Mouse (Mus musculus) ES-Bruce4 (cell line): ENCODE results near the gene Gm6583. TPM values are rescaled to one million over a fixed set of nuclear protein-coding genes. Genes with fewer than 3 reads are reported as not detected.

Experiments
- H3K27ac ChIP-seq: 2 replicates; pipeline ENCODE4 v1.5.1; 2012; ENCODE audit warnings: low read length, inconsistent platforms; ENCODE audit not compliant: insufficient read depth
- H3K27me3 ChIP-seq: 2 replicates; pipeline ENCODE4 v1.6.1; 2012; ENCODE audit warnings: mild to moderate bottlenecking, low read length, inconsistent platforms; ENCODE audit not compliant: control insufficient read depth, poor library complexity, insufficient read depth, severe bottlenecking
- H3K36me3 ChIP-seq: 2 replicates; pipeline ENCODE4 v1.6.1; 2012; ENCODE audit warnings: inconsistent platforms, mild to moderate bottlenecking, low read length, moderate library complexity; ENCODE audit not compliant: control insufficient read depth, poor library complexity, insufficient read depth, severe bottlenecking
- H3K4me1 ChIP-seq: one replicate; pipeline ENCODE4 v1.8.1; 2011; ENCODE audit warnings: low read length; ENCODE audit not compliant: control insufficient read depth, insufficient read depth
- H3K4me3 ChIP-seq: 2 replicates; pipeline ENCODE4 v1.5.1; 2011; ENCODE audit warnings: low read depth, mild to moderate bottlenecking, low read length
- H3K9ac ChIP-seq: 2 replicates; pipeline ENCODE4 v1.6.1; 2012; ENCODE audit warnings: low read depth, mild to moderate bottlenecking, inconsistent platforms; ENCODE audit not compliant: poor library complexity, severe bottlenecking
- H3K9me3 ChIP-seq: replicated peaks from 2 replicates; pipeline ENCODE4 v1.6.1; 2012; ENCODE audit warnings: mild to moderate bottlenecking, low read length, inconsistent platforms; ENCODE audit not compliant: control insufficient read depth, poor library complexity, insufficient read depth, severe bottlenecking
- CTCF ChIP-seq: IDR thresholded peaks from one replicate; pipeline ENCODE4 v1.8.1; 2011; ENCODE audit warnings: low read depth, low read length
- EP300 ChIP-seq: IDR thresholded peaks from 2 replicates; pipeline ENCODE4 v1.6.1; 2011; ENCODE audit warnings: low read depth, low read length; ENCODE audit not compliant: insufficient read depth
- POLR2A ChIP-seq: IDR thresholded peaks from one replicate; pipeline ENCODE4 v1.8.1; 2011; ENCODE audit warnings: low read length; ENCODE audit not compliant: insufficient read depth
- polyA plus RNA-seq: library from polyadenylated mRNA; stranded (reverse); fragments of >200 nt; gene quantifications from 2 replicates; pipeline ENCODE4 v1.2.4, GENCODE M21; 2011; ENCODE audit warnings: low read depth; ENCODE audit not compliant: missing spikeins, insufficient read depth, insufficient read length

Gm6583 gene
- polyA plus RNA-seq, 1 experiment: not detected

DNA sequence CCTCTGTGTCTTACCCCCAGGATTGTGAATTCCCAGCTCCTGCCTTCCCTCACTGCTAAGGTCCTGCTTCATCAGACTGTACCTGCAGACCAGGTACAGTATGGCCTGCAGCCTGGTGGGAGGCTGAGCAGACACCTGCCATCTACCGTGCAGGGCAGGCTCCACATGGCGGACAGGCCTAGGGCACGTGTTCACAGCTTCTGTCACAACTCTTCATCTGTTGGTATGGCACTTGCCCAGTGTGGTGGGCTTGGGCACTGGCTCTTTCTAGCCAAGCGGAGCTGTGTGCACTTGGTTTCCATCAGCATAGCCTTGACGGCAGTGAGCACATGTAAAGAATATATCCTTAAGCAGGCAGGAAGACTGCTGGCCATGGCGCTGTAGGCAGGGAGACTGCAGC lies 11.0 kb upstream of the Gm6583 start:
- Histone ChIP-seq H3K4me3 (no peak overlapping the region), H3K4me1 (no peaks in the 10 kb centered on the region), H3K9me3 (no peaks in the 10 kb centered on the region), H3K27me3 (no peaks in the 10 kb centered on the region), H3K27ac (no peak overlapping the region), H3K9ac (no peak overlapping the region), H3K36me3 (no peaks in the 10 kb centered on the region)
- TF ChIP-seq CTCF (no peak), POLR2A (no peak), EP300 (no peak)

DNA sequence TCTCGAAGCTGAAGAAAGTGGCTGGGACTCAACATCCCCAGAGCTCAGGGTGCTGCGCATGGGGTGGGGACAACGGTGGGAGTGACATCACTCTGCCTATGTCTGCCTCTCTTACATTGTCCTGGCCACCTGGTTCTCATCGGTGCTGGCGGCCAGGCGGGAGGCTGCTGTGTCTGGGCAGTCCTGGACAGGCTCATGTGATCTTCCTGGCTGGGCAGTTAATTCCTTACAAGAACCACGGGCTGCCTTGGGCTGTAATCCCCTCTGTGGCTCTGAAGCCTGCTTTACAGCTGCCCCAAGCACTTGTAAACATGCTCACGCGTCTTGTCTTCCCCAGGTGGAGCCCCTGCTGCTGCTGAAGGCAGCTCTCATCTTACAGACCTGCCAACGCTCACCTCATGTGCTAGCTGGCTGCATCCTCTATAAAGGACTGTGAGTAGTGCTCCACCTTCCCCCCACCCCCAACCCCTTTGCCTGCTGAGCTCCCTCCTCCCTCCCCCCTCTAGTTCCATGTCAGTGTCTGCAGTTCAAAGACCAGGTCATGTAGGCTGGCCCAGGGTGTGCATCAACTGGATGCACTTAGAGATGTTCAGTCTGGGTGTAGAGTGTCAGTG lies 8.5 kb upstream of the Gm6583 start:
- H3K36me3 ChIP-seq: no peaks in the 10 kb centered on the region
- no peak for TF ChIP-seq POLR2A
- no peak overlapping the region for H3K9ac ChIP-seq
- H3K27ac ChIP-seq: no peak overlapping the region
- H3K9me3 ChIP-seq: no peaks in the 10 kb centered on the region
- H3K4me3 ChIP-seq: no peak overlapping the region
- H3K27me3 ChIP-seq: no peaks in the 10 kb centered on the region
- H3K4me1 ChIP-seq: no peaks in the 10 kb centered on the region

DNA sequence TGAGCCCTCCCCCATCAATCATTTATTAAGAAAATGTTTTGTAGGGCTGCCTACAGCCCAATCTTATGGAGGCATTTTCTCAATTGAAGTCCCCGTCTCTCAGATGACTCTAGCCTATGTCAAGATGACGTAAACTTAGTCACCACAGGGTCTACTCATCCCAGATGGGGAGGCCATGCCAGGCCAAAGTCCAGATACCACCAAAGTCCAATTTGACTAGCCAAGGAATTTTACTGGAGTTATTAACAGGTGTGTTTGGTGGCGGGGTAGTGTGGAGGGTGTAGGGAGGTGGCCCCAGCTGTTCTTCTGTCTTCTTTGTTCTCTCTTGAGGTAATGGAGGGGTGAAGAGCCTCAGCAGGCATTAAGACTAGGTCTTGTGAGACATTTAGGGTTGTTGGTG lies 4.2 kb upstream of the Gm6583 start:
- no peak overlapping the region for H3K4me3 ChIP-seq
- no peak overlapping the region for H3K9ac ChIP-seq
- H3K4me1 ChIP-seq: no peaks in the 10 kb centered on the region
- no peaks in the 10 kb centered on the region for H3K9me3 ChIP-seq
- H3K36me3 ChIP-seq: no peaks in the 10 kb centered on the region
- no peak overlapping the region for H3K27ac ChIP-seq
- H3K27me3 ChIP-seq: no peaks in the 10 kb centered on the region
- TF ChIP-seq CTCF (no peak), POLR2A (no peak), EP300 (no peak)

DNA sequence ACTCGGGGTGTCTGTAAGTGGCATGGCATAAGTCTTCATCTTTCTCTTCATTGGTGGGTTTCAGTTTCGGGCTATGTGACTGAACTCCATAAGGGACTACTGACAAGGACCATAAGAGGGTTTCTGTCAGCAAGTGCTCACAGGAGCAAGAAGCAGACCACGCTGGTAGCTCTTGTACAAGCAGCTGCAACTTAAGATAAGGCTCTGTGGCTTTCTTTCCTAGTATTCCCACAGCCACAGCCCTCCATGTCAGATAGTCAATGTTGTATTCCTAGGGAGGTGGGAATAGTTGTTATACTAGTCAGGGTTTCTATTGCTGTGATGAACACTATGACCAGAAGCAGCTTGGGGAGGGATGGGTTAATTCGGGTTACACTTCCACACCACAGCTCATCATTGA lies 3.7 kb upstream of the Gm6583 start:
- H3K27ac ChIP-seq: no peak overlapping the region
- no peaks in the 10 kb centered on the region for H3K36me3 ChIP-seq

DNA sequence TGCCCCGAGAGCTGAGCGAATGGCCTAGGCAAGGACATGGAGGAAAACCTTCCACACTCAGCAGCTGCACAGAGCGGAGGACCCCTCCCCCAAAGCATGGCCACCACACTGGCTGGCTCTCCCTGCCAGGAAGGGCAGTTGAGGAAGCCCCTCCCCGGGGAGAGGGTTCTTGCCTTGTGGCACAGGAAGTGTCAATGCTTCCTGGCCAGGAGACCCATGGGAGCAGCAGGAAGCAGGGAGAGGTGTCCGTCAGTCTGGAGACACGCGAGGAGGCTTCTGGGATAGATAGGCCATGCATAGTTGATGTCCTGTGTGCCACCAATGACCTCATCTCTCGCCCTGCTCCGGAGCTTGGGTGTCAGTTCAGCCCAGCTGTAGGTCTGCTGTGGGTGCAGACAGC lies 489 bp upstream of the Gm6583 start:
- H3K9ac ChIP-seq: no peak overlapping the region
- no peaks in the 10 kb centered on the region for H3K9me3 ChIP-seq
- no peaks in the 10 kb centered on the region for H3K4me1 ChIP-seq
- TF ChIP-seq CTCF (no peak), EP300 (no peak), POLR2A (no peak)
- H3K27me3 ChIP-seq: no peaks in the 10 kb centered on the region
- no peak overlapping the region for H3K27ac ChIP-seq
- H3K36me3 ChIP-seq: no peaks in the 10 kb centered on the region
- no peak overlapping the region for H3K4me3 ChIP-seq

More for the DNA sequence above, 3.7 kb upstream of the Gm6583 start:
- Histone ChIP-seq H3K27me3 (no peaks in the 10 kb centered on the region), H3K4me1 (no peaks in the 10 kb centered on the region), H3K9me3 (no peaks in the 10 kb centered on the region), H3K4me3 (no peak overlapping the region), H3K9ac (no peak overlapping the region)
- no peak for TF ChIP-seq EP300
- no peak for TF ChIP-seq POLR2A
- no peak for TF ChIP-seq CTCF

DNA sequence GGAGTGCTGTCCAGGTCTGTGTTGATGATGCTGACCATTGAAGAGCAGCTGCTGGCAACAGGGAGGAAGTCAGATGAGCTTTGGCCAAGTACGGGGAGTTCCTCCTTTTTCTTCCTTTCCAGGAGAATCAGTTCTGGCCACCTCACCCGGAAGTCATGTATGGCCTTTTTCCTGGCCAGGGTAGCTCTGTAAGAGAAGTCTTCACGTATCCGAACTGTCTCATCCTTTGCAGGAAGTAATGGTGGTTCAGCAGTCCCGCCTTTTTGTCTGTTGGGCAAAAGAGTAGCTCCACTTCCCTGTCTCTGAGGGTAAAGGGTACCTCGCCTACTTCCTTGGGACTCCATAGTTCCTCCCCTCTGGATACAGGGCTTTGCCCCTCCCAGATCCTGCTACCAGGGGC lies 340 bp downstream of the Gm6583 start:
- H3K27ac ChIP-seq: no peak overlapping the region
- H3K4me1 ChIP-seq: no peaks in the 10 kb centered on the region
- no peak overlapping the region for H3K9ac ChIP-seq
- H3K4me3 ChIP-seq: no peak overlapping the region
- no peaks in the 10 kb centered on the region for H3K9me3 ChIP-seq
- no peaks in the 10 kb centered on the region for H3K36me3 ChIP-seq
- H3K27me3 ChIP-seq: no peaks in the 10 kb centered on the region
- TF ChIP-seq POLR2A (no peak), EP300 (no peak), CTCF (no peak)
